Mouse (Mus musculus) forebrain, postnatal 0 days (tissue): ENCODE results near the gene Ankrd33b. TPM values are rescaled to one million over a fixed set of nuclear protein-coding genes. Genes with fewer than 3 reads are reported as not detected.
A peak's percentile ranks its signal among the peaks of the same experiment; 100 is the strongest.

Source experiments
- ATAC-seq: fragments of 200-750 bp; cut with Nextera tagmentation; 2 replicates; pipeline ENCODE4 v1.8.0; 2017; ENCODE audit warnings: mild to moderate bottlenecking, moderate library complexity
- DNase-seq: peaks from one replicate; pipeline ENCODE4 v3.0.0-alpha.2; 2015
- H3K27ac ChIP-seq: fragments of 300-500 bp; sonication (generic); 2 replicates; pipeline ENCODE4 v1.5.1; 2014; ENCODE audit warnings: low read depth, mild to moderate bottlenecking, antibody characterized with exemption, low read length, moderate library complexity, mixed read lengths
- H3K27me3 ChIP-seq: fragments of 300-500 bp; sonication (generic); 2 replicates; pipeline ENCODE4 v1.6.1; 2014; ENCODE audit warnings: mild to moderate bottlenecking, low read length, mixed read lengths; ENCODE audit not compliant: insufficient read depth
- H3K36me3 ChIP-seq: fragments of 300-500 bp; sonication (generic); 2 replicates; pipeline ENCODE4 v1.6.1; 2014; ENCODE audit warnings: mild to moderate bottlenecking, moderate library complexity; ENCODE audit not compliant: insufficient read depth
- H3K4me1 ChIP-seq: fragments of 300-500 bp; sonication (generic); 2 replicates; pipeline ENCODE4 v1.6.1; 2014; ENCODE audit warnings: antibody characterized with exemption; ENCODE audit not compliant: insufficient read depth
- H3K4me2 ChIP-seq: fragments of 300-500 bp; sonication (generic); 2 replicates; pipeline ENCODE4 v1.6.1; 2014; ENCODE audit warnings: low read depth, mild to moderate bottlenecking, moderate library complexity
- H3K4me3 ChIP-seq: fragments of 300-500 bp; sonication (generic); 2 replicates; pipeline ENCODE4 v1.5.1; 2014; ENCODE audit warnings: low read depth, low read length, mixed read lengths
- H3K9ac ChIP-seq: fragments of 300-500 bp; sonication (generic); 2 replicates; pipeline ENCODE4 v1.6.1; 2014; ENCODE audit warnings: mild to moderate bottlenecking
- H3K9me3 ChIP-seq: fragments of 300-500 bp; sonication (generic); 2 replicates; pipeline ENCODE4 v1.6.1; 2016; ENCODE audit warnings: low read length
- CTCF ChIP-seq: sonication (generic); IDR thresholded peaks from 2 replicates; pipeline ENCODE4 v1.5.1; 2016; ENCODE audit warnings: antibody characterized with exemption, control low read depth, low read depth
- WGBS: fragments of 180-500 bp; shearing (Covaris S2); extraction: QIAGEN DNeasy Blood & Tissue Kit; methylation state at CpG from one replicate; pipeline ENCODE4 v1.1.7; 2014; 5-methylcytosine and 5-hydroxymethylcytosine counted together
- polyA plus RNA-seq: library from polyadenylated mRNA; unstranded; fragments of >200 nt; fragmentation: Nextera tagmentation; extraction: Ambion mirVana; gene quantifications from 2 replicates; pipeline ENCODE4 v1.2.1, GENCODE M21; 2015
- total RNA-seq: library from RNA; depleted of rRNA; stranded (reverse); fragments of >200 nt; gene quantifications from 2 replicates; pipeline ENCODE4 v1.2.3, GENCODE M21; 2014; rRNA removed

Gene Ankrd33b
- total RNA-seq (1.3 TPM in 2 replicates), polyA plus RNA-seq (1.1 and 1.2 TPM in 2 replicates)

GRCm38 (mm10) chr15:31367481-31368200 is at the start of gene Ankrd33b:
Gene Ankrd33b, minus strand, starts transcription at chr15:31367726.
- Histone ChIP-seq H3K4me1 (peaks cover 9% of the 10 kb centered on the region), H3K27ac (no peak within 1 kb of the TSS), H3K9ac (peak within 1 kb of the TSS; percentile 43), H3K4me3 (peak within 1 kb of the TSS; percentile 55), H3K36me3 (no peaks in the 10 kb centered on the region), H3K9me3 (no peaks in the 10 kb centered on the region), H3K27me3 (peaks cover 26% of the 10 kb centered on the region), H3K4me2 (peak within 1 kb of the TSS; percentile 86)
- no peak for TF ChIP-seq CTCF
- ATAC-seq: peak; percentile 61
- peak; percentile 29 for DNase-seq
- under 1% methylated on average over 43 of the region's 49 CpGs for WGBS

DNA sequence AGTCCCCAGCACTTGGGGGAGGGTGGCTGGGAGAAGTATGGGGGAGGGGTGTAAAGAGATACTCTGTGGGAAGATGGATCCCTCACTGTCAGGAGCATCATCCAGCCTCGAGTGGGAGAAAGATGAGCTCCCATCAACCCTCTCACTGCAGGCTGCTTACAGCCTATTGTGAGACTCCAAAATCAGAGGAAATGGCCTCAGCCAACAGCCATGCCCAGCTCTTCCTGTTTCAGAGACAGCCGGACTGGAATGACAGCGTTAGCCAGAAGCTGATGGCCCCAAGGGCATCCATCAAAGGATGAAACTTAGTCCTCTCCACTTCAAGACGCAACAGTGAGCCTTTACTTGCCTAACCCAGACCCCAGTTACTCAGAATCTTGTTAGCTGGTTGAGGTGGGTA is 47.7 kb upstream of the Ankrd33b start:
- 79% methylated on average over 4 of the region's 4 CpGs for WGBS
- ATAC-seq: no peak
- Histone ChIP-seq H3K36me3 (no peaks in the 10 kb centered on the region), H3K9ac (no peak overlapping the region), H3K4me2 (no peak overlapping the region), H3K27ac (no peak overlapping the region), H3K9me3 (no peaks in the 10 kb centered on the region), H3K4me1 (no peaks in the 10 kb centered on the region), H3K4me3 (no peak overlapping the region), H3K27me3 (no peaks in the 10 kb centered on the region)
- no peak for TF ChIP-seq CTCF
- DNase-seq: no peak

DNA sequence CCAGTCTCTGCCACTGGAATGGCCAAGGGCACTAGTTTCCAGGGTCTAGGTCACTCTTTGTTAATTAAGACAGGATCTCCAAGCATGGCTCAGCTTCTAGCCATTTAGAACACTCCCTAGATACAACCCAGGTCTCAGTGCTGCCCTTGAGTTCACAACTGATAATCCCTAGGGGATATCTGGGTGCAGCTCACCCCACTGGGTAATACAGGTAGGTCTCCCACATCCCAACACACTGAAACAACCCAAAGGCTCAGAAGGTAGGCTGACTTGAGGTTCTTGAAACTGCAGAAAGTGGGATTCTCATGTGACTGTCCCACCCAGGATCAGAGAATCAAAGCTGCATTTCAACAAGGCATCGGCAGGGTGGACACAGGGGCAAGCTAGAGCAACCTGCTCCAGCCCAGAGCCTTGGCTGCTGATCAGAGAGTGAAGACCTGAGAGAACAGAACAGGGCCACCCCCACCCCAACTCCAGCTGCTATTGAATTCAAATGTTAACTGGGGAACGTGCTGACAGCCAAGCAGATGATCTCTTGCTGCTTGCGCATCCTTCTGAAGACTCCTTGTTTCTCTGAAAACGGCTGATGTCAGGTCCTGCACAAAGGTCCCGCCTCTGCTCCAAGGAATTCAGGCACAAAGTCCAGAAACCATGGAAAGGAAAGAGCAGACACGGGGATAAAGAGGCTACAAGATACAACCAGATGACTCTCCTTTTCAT is 46.8 kb upstream of the Ankrd33b start:
- H3K4me1 ChIP-seq: no peaks in the 10 kb centered on the region
- H3K27ac ChIP-seq: no peak overlapping the region
- no peak overlapping the region for H3K9ac ChIP-seq
- 54% methylated on average over 6 of the region's 6 CpGs for WGBS
- ATAC-seq (no peak), DNase-seq (no peak)
- TF ChIP-seq CTCF: no peak
- no peaks in the 10 kb centered on the region for H3K27me3 ChIP-seq
- no peak overlapping the region for H3K4me3 ChIP-seq
- no peaks in the 10 kb centered on the region for H3K9me3 ChIP-seq
- no peak overlapping the region for H3K4me2 ChIP-seq
- no peaks in the 10 kb centered on the region for H3K36me3 ChIP-seq

- 92% methylated on average over 6 of the region's 6 CpGs for WGBS
- Histone ChIP-seq H3K9ac (no peak overlapping the region), H3K36me3 (no peaks in the 10 kb centered on the region)
Measured at GRCm38 (mm10) chr15:31413662-31414061, 46.1 kb upstream of the Ankrd33b start.

GRCm38 (mm10) chr15:31412933-31413332 is 45.4 kb upstream of the Ankrd33b start:
- ATAC-seq: no peak
- no peaks in the 10 kb centered on the region for H3K4me1 ChIP-seq
- no peak overlapping the region for H3K4me3 ChIP-seq
- DNase-seq: no peak
- H3K27ac ChIP-seq: no peak overlapping the region
- H3K4me2 ChIP-seq: no peak overlapping the region
- no peaks in the 10 kb centered on the region for H3K9me3 ChIP-seq
- no peaks in the 10 kb centered on the region for H3K36me3 ChIP-seq
- 60% methylated on average over 3 of the region's 3 CpGs for WGBS
- no peak for TF ChIP-seq CTCF
- no peaks in the 10 kb centered on the region for H3K27me3 ChIP-seq
- H3K9ac ChIP-seq: no peak overlapping the region

More at GRCm38 (mm10) chr15:31413662-31414061, 46.1 kb upstream of the Ankrd33b start:
- no peak for TF ChIP-seq CTCF
- H3K27ac ChIP-seq: no peak overlapping the region
- no peak for DNase-seq
- no peaks in the 10 kb centered on the region for H3K27me3 ChIP-seq
- no peaks in the 10 kb centered on the region for H3K4me1 ChIP-seq
- H3K9me3 ChIP-seq: no peaks in the 10 kb centered on the region
- H3K4me3 ChIP-seq: no peak overlapping the region
- no peak for ATAC-seq
- no peak overlapping the region for H3K4me2 ChIP-seq

DNA sequence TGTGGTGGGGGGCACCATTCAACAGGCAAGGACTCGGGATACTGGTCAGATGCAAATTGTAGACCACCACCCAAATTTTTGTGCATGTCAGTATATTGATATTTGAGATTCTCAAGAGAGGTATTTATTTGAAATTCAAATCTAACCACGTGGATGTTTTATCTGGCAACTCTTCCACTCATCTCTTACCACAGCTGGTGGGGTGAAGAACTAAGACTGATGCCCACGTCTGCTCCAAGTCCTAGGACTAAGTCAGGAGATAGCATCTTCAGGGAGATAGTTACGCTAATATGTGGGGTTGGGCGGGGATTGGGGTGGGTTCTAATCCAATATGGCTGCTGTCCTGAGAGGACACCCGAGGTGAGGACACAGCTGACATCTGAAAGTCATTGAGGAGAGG is 44.9 kb upstream of the Ankrd33b start:
- ATAC-seq (no peak), DNase-seq (no peak)
- no peak overlapping the region for H3K9ac ChIP-seq
- H3K36me3 ChIP-seq: no peaks in the 10 kb centered on the region
- H3K4me3 ChIP-seq: no peak overlapping the region
- no peak overlapping the region for H3K27ac ChIP-seq
- H3K9me3 ChIP-seq: no peaks in the 10 kb centered on the region
- H3K4me1 ChIP-seq: no peaks in the 10 kb centered on the region
- no peaks in the 10 kb centered on the region for H3K27me3 ChIP-seq
- TF ChIP-seq CTCF: no peak
- no peak overlapping the region for H3K4me2 ChIP-seq
- WGBS: 83% methylated on average over 6 of the region's 6 CpGs

DNA sequence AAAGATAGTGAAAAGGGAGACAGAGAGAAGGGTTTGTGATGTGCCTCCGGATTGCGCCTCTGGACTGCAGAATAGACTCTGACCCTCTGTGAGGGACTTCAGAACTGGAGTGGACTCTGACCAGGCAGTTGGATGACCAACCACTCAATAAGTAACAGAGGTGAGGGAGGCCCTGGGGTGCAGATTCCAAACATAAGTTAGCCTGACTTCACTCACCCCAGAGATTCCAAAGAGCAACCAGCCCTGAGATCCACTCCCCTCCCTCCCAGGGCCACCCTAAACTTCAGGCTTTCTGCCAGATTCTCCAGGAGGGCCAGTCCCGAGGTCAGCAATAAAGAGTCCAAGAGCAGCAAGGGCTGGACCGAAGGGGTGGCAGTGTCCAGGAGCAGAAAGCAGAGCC is 40.0 kb upstream of the Ankrd33b start:
- no peaks in the 10 kb centered on the region for H3K9me3 ChIP-seq
- WGBS: 75% methylated on average over 4 of the region's 4 CpGs
- no peaks in the 10 kb centered on the region for H3K4me1 ChIP-seq
- no peaks in the 10 kb centered on the region for H3K27me3 ChIP-seq
- DNase-seq (no peak), ATAC-seq (no peak)
- no peak for TF ChIP-seq CTCF
- no peak overlapping the region for H3K27ac ChIP-seq
- H3K36me3 ChIP-seq: no peaks in the 10 kb centered on the region
- no peak overlapping the region for H3K9ac ChIP-seq
- H3K4me2 ChIP-seq: no peak overlapping the region
- H3K4me3 ChIP-seq: no peak overlapping the region
